Mouse (Mus musculus): ENCODE measurements around the gene Arap2.

Gene Arap2

DNA sequence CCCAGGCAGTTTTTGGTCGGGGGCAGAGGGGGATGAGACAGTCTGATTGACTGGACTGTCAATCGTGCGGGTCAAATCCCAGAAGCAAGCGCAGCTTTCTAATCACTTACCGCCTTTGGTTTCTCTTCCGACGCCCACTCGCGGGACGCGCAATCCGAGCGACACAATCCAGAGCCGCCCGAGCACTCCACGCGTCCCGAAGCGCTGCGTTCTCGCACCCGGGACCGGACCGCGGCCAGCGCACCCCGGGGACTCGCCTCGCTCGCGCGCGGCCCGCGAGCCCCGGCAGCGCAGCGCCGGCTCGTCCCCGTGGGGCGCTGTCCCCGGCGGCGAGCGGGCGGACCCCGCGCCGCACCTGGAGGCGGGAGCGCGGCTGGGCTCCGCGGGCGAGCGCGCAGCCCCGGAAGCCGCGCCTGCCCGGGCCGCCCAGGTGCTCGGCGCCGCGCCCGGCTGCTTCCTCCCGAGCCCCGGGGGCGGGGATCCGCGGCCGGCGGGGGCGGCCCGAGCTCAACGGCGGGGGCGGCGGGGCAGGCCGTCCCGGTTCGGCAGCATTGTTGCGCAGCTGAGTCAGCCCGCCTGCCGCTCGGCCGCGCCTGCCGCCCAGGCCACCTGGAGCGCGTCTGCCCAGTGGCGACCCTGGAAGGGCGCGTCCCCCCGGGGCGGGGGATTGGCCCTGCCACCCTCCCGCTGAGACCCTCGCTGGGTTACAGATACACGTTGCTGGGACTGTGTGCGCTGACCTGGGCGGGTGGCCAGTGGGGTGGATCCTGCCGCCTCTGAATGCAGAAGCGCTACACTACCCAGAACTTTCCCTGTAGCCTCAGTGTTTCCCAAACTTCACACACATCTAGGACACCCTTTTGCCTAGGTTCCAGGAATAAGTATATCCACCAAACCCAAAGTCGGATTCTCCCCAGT, at the start of gene Arap2:
Gene Arap2, minus strand, starts transcription at position 376 of the 918 bp plus-strand sequence.
- in situ Hi-C loops (cut with MboI; ENCODE audit: unreplicated experiment in 2 of 2) = loop anchor here in 1 of 2 experiments (10.0 kb wide), 1 partner anchor 89 kb away; no protein-coding TSS in a partner anchor

DNA sequence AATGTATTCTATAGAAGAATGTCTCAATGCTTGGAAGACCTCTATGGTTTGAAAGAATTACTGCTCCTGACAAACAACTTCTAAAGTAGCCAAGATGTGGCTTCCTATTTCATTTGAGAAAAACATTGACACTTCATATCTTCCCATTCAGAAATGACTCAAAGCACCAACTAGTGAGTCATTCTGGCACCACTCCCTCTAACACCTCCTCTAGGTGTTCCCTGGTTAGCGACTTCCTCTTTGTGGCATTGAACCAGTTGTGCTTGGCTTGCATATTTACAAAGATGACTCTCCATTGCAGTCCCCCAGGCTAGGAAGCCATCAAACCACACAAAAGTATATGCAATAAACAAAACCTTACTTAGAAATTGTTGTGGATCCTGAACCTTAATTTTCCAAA, 49.8 kb upstream of the Arap2 start:
- in situ Hi-C loops (cut with MboI; ENCODE audit: unreplicated experiment in 2 of 2) = no loop called here

DNA sequence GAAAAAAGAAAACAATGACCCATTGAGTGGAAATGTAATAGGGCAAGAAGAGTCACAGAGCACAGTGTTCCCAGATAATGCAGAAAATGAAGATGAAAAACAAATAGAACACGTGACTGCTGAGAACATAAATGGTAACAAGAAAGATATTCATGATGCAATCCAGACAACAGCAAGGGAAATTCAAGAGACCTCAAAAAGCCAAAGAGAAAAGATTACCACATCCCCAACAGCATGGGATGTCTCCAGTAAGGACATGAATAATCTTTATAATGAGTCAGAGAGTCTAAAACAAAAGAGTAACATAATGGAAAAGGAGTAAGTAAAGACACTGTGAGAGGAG, 48.1 kb upstream of the Arap2 start:
- in situ Hi-C loops (cut with MboI; ENCODE audit: unreplicated experiment in 2 of 2) = no loop called here

DNA sequence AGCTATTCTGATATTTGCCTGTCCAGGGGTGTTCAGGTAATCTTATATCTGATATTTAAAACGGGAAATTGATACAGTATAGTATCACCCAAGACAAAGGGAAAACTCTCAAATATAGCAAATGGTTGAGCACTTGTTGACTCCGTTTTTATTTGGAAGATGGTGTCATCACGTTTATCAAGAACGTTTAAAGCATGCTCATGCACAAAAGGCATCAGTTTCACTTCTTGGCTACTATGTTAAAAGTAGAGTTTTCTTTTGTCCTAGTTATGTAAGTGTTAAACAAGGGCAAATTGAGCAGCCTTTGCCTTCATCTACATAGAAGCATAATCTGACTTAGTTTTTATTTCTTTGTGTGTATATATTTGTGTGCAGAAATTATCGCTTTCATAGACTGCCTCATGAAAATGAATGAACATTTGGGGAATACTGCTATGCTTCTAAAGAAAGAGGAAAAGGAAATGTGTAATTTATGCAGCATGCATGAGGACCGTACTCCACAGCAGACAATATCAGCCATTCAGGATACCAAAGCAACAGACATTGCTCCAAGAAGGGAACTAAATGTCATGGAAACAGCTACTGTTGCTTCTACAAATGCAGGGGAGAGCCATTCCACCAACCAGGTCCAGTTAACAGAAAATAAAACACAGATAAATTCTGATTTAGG, 47.6 kb upstream of the Arap2 start, which contains the start of gene Dthd1:
Gene Dthd1, plus strand, starts transcription at position 422 of the 670 bp plus-strand sequence.
- in situ Hi-C loops (cut with MboI; ENCODE audit: unreplicated experiment in 2 of 2) = no loop called here

DNA sequence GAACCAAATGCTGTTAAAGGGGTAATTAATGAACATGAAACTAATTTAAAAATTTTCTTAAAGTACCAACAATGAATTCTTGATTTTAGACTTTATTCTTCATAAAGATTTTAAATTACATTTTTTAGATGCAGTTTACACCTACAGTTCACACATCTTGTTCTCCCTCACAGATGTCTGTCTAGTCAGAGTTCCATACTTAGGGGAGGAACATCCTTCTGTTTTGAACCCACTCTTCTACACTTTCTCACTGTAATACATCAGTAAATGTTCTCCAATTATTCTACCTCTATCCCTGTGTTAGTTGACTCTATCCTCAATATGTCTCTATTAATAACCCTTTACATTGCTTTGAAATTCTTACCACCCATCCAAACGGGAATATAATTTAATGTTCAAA, 26.8 kb upstream of the Arap2 start:
- in situ Hi-C loops (cut with MboI; ENCODE audit: unreplicated experiment in 2 of 2) = no loop called here

DNA sequence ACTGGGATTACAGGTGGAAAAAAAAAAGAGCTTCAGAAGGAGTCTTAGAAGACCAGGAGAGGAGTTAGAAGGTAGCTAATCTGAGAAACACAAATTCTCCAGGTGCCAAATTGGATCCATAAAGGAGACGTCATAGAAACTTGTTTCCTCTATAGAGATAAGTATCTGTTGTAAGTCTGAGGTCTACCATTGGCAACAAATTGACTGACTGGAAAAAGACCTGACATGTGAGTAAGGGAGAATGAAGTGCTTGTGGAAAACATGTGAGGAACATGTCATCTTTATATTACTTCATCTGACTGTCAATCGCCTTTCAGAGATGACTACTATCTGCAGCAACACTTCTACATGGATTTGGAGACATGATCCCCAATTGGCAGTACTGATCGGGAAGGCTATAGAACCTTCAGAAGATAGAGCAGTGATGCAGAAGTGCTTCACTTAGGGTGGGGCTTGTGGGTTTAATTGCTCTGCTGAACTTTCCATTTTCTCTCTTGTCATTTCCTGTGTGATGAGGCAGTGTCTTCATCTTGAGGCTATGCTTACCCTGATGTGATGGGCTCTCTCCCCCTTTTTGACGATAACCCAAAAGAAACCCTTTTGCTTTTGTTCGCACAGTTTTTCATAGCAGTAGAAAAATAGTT, 25.1 kb upstream of the Arap2 start:
- in situ Hi-C loops (cut with MboI; ENCODE audit: unreplicated experiment in 2 of 2) = no loop called here

DNA sequence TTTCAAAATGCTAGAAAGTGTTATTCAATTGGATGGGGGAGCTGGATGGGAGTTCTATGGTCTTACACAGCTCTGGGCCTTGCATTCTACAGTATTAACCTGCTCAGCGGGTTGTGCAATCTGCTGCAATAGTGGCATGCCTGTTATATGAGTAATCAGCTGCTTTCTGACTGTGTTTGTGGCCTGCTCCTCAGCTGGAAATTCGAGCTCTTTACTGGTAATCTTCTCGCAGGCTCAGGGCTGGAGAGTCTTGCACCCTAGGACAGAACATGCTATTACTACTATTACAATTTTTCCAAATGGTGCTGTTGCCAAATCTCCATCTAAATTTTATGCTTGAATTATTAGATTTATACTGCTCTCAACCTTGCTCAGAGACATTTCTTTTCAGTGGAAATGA, 20.9 kb upstream of the Arap2 start:
- in situ Hi-C loops (cut with MboI; ENCODE audit: unreplicated experiment in 2 of 2) = loop anchor here in 1 of 2 experiments (10.0 kb wide), 1 partner anchor 58 kb away; no protein-coding TSS in a partner anchor

DNA sequence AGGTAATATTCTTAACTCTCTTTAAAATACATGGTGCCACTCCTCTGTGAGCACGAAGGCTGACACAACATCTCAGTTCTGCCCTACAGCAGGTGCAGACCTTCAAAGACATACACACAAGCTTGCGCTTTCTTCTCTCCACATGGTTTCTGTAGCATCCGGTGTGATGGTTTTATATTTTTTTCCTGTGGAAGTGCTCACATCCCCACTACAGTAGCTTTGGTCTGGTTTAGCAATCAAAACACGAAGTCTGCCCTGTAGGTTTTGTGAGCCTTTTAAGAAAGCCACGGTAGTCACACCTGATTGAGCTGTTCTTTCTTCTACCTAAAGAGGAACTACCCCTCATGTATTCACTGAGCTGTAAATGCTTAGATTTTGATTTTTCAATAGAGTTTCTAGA, 12.7 kb upstream of the Arap2 start:
- in situ Hi-C loops (cut with MboI; ENCODE audit: unreplicated experiment in 2 of 2) = no loop called here

DNA sequence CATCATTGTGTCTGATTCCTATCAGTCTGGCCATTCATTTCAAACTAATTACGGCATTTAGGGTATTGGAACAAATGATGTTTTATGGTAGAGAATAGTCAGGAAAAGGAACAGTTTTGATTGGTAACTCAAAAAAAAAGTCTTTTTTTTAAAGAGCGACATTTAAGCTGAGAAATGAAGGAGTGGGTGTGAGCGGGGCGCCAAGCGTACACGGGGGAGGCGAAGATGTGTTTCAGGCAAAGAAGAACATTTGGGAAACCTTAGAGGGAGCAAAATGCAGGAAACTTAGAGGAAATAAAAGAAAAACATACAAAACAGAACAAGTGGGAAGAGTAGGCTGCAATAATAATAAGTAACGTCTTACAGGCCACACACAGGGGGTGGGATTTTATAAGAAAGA, 11.8 kb upstream of the Arap2 start:
- in situ Hi-C loops (cut with MboI; ENCODE audit: unreplicated experiment in 2 of 2) = no loop called here

DNA sequence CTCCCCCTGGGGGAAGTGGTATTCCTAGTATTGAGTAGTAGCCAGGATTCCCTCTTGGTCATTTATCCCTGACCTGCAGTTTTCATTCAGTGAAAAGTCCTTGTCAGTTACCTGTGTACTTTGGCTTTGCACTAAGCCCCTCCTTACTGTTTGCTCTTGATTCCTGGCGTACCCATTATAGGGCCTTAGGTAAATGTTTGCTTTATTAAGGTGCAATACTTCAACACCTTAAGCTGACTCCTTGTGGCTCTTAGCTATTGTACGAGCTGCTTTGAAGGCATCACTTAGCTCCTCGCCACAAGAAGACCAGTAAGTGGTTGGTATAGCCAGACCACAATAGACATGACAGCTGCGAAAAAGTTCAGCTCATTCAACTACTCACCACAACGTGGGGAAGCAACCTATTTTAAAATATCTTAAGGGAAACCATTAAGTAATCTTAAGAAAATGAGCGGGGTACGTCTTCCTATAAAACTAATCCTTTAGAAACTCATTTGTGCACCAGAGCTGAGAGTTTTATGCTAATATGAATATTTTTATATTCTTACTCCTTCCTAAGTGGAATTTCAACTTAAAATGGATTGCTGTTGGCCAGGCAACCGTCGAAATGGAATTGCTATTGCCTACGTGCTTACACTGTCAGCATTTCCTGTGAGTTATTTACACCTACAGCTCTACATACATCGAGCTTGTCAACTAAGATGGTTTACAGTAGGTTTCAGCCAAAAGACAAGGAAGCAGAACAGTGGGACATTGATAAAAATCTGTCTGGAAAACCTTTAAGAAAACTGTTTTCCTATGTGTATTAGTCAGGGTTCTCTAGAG, 6.0 kb upstream of the Arap2 start:
- in situ Hi-C loops (cut with MboI; ENCODE audit: unreplicated experiment in 2 of 2) = no loop called here

DNA sequence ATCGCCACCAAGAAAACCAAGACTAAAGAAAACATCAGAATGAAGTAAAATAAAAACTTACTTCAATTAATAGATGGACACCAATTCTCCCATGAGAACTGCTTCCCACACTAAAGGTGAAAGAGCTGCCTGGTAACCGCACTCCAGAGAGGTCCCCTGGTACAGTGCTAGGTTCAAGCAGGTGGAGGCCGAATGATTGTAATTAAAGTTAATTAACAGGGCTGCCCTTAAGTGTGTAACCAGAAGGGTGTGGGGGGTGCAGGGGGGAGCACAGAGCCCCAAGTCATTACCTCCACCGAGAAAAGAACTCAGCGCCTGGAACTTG, 538 bp downstream of the Arap2 start:
- in situ Hi-C loops (cut with MboI; ENCODE audit: unreplicated experiment in 2 of 2) = loop anchor here in 1 of 2 experiments (10.0 kb wide), 1 partner anchor 89 kb away; no protein-coding TSS in a partner anchor

DNA sequence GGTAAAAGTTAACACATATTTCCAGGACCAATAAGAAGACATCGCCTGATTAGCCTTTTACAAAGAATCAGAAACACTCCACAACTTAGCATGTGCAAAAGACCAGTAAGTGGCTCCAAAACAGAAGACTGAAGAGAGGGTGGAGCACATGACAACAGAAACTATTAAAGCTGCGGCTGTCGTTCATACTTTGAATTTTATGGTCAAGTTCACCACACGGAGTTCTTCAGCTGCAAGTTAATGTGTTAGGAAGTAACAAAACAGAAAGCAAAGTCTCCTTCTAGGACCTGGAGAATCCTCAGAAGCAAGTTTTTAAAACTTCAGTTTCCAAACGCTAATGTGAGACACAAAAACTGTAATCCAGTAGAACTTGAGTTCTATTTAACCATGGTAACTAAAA, 1.8 kb downstream of the Arap2 start:
- in situ Hi-C loops (cut with MboI; ENCODE audit: unreplicated experiment in 2 of 2) = loop anchor here in 1 of 2 experiments (10.0 kb wide), 1 partner anchor 91 kb away; no protein-coding TSS in a partner anchor

DNA sequence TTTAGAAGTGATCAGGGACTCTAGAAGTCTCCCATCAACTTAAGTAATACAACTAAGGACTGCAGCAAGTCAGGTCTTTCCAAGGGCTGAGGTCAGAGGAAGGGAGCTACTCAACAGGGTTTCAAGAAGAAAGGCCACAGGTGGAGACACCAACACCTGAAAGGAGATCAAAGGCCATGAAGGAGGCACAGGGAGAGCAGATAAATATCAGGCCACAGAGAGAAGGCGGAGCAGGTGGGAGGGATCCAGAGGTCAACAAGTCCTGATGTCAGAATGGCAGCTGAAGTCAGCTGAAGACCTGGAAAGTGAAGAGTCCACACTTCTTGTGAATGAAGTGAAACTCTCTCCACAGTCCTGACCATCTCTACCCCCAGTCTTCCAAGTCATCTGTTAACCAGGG, 2.9 kb downstream of the Arap2 start:
- in situ Hi-C loops (cut with MboI; ENCODE audit: unreplicated experiment in 2 of 2) = loop anchor here in 1 of 2 experiments (10.0 kb wide), 1 partner anchor 92 kb away; no protein-coding TSS in a partner anchor

DNA sequence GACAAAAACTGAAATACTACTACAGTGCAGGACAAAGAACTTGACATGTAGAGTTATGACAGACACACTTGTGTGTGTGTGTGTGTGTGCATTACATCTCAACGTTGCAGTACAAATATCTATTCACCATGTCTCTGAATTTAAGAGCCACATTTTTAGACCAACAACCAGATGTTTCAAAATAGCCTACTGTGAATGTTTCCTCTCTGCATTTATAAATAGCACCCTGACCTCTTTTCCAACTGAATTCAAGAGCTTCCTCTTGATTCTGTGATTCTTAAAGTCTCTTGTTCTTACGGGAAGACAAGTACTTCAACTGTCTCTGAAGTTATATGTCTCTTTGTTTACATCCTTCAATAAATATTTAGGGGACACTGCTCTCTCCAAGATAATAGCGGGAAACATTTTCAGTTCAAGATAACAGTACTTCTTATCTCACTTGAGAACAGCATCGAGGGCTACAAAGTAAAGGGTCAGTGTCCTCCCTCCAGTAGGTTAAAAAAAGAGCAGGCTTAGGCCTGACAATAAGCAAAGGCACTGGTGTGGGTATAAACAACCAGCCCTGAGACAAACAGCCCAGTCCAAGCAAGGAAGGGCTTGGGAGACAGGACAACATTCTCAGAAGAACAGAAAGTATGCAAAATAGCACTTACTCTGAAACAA, 3.5 kb downstream of the Arap2 start:
- in situ Hi-C loops (cut with MboI; ENCODE audit: unreplicated experiment in 2 of 2) = loop anchor here in 1 of 2 experiments (10.0 kb wide), 1 partner anchor 92 kb away; no protein-coding TSS in a partner anchor

DNA sequence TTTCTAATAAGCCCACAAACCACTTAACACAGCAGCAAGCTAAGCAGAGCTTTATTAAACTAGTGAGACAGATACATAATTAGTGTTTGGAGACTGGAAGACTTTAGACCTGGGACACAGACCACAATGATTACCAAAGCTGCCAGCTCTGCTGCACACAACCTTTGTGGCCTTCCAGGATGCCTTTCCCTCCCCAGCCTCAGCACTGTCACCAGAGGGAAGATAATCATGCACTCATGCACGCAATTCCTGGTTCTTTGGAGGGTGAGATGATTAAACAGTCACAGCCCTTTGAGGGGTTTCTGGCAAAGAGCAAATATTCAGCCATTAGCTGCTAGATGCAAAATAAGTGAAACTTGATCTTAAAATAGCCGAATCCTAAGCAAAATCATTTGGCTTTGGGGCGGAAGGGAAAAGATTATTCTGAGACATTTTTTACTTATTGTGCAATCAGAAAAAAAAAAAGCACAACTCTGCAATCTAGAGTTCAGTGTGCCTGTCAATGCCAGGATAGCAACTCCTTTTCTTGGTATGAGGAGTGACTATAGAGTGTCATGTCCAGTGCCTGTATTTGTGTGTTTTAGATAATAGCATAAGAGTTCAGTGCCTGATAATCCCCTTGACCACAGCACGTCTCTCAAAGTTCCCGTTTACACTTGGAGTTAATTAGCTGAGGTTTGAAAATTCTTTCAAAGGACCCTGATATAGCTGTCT, 5.0 kb downstream of the Arap2 start:
- in situ Hi-C loops (cut with MboI; ENCODE audit: unreplicated experiment in 2 of 2) = loop anchor here in 1 of 2 experiments (10.0 kb wide), 1 partner anchor 94 kb away; no protein-coding TSS in a partner anchor

DNA sequence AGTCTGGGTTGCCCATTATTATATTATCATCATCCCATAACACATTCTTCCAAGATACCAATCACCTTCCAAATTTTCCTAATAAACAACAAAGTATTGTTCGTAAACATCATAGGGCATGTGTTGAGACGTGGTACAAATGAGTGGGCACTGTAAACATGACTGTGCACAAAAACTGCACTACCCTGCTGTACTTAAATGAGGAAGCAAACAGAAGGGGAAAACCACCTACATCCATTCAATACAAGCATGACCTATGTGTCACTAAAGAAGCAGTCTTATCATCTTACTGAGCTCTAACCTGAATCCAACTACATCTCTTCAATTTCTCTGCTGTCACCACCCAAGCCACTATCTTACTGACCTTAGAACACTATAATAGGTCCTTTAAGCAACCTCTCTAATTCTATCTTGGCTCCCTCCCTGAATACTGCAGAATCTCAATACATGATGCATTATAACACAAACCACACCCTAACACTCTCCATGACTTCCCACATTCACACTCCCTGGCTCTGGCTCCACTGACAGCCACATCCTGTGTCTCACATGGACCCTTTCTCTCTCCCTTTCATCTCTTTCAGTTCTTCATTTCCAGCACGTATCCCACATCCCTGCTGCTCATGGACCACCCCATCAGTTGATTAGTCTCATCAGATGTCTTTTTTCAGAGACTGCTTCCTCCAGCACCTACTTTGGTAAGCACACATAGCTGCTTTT, 10.0 kb downstream of the Arap2 start:
- in situ Hi-C loops (cut with MboI; ENCODE audit: unreplicated experiment in 2 of 2) = loop anchor here in 1 of 2 experiments (5.0 kb wide), 1 partner anchor 101 kb away; no protein-coding TSS in a partner anchor

DNA sequence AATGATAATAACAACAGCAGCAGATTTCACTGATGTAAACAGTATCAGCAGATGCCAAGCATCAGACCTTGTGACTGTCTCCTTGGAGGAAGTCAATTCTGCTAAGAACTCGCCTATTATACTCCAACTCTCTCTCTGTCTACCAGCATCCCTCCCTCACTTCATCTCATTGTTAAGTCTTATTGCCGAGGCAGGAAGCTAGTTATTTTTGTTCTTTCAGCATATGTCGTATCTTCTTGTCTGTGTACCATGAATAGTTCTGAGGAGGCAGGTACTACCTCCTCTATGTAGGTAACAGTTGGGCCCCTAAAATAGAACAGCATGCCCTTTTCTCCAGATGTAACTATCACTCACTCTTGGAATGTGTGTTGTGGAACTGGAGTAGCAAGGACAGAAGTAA, 13.0 kb downstream of the Arap2 start:
- in situ Hi-C loops (cut with MboI; ENCODE audit: unreplicated experiment in 2 of 2) = no loop called here

DNA sequence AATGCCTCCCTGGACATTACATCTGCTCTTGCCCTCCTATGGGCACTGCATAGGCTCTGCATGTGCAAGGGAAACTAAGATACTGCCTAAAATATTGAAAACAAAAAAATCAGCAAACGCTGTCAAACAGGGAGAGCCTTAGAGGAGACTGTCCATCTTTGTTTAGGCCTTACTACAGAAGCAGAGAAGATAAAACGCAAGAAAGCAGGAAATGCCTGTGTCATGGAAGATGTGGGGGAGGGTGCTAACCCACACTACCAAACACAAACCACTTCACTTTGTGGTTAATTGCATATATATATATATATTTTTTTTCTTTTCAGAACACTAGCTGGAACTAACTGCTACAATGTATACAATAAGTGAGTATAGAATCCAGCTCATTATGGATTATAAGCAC, 14.3 kb downstream of the Arap2 start:
- in situ Hi-C loops (cut with MboI; ENCODE audit: unreplicated experiment in 2 of 2) = no loop called here
